8 mouse cellular contexts compared by ENCODE assay signal in the genomic region with DNA sequence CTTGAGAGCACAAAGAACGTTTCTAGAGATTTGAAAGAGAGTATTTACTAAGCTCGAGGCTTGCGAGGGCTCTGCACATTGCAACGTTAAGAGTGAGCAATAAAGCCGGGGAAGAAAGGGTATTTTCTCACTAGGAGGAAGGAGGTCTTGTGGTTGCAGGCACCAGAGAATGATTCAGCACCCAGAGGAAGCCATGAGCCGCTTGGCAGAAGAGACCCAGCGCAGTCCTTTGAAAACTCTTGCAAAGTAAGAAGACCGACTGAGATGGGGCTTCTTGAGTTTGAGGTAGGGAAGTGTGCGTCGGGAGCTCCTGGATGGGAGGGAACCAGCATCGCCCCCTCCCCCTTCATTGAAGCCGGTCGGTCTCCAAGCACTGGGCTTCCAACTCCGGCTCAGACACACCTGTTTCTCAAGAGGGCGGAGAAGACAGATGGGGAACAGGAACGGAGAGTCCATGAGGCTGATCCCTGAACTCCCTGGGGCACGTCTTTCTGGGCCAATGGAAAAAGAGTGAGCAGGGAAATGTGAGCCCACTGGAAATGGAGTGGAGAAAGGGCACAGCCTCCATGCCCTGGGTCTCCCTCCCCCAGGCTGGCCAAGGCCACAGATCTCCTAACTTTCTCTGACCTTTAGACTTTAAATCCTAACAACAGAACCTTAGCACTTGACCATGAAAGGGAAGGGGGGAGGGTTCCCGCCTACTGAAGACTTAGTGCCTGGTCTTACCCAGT. TPM values are rescaled to one million over a fixed set of nuclear protein-coding genes. Genes with fewer than 3 reads are reported as not detected.
A peak's percentile ranks its signal among the peaks of the same experiment; 100 is the strongest.
DNase-seq lines count a peak whose midpoint lies in the region; ATAC-seq lines count a peak whose summit lies in the region.
"Had no signal": no experiment of that assay in that cellular context is flagged by ENCODE, and none has a peak within 500 bp of the region (broad histone marks: within the 10 kb centered on the region; RNA-seq: fewer than 3 reads in every experiment).

No protein-coding gene starts in this region.

- H3K4me3 ChIP-seq in liver, embryonic 11.5 days (ENCODE audit: low read depth, low read length): peak overlapping the region; percentile 16
- peak overlapping the region; percentile 12; the same call in 1 of the 2 replicates for H3K4me3 ChIP-seq in embryonic facial prominence, embryonic 15.5 days (replicated peaks)
- H3K4me3 ChIP-seq in limb, embryonic 15.5 days: no peak overlapping the region

- H3K27me3 ChIP-seq in liver, embryonic 11.5 days (replicated peaks; ENCODE audit: control insufficient read depth, insufficient read depth, low read length): no peaks in the 10 kb centered on the region
- no peaks in the 10 kb centered on the region for H3K27me3 ChIP-seq in embryonic facial prominence, embryonic 15.5 days
- no peaks in the 10 kb centered on the region for H3K27me3 ChIP-seq in limb, embryonic 15.5 days

- peak overlapping the region; percentile 42 for H3K4me2 ChIP-seq in liver, embryonic 11.5 days
- peak overlapping the region; percentile 30 for H3K4me2 ChIP-seq in embryonic facial prominence, embryonic 15.5 days (replicated peaks)
- H3K4me2 ChIP-seq in limb, embryonic 15.5 days: peak overlapping the region; percentile 27

- H3K4me1 ChIP-seq in liver, embryonic 11.5 days (replicated peaks; ENCODE audit: control insufficient read depth, insufficient read depth, low read length): peaks cover 30% of the 10 kb centered on the region
- H3K4me1 ChIP-seq in embryonic facial prominence, embryonic 15.5 days: peaks cover 44% of the 10 kb centered on the region
- peaks cover 39% of the 10 kb centered on the region for H3K4me1 ChIP-seq in limb, embryonic 15.5 days

- H3K27ac ChIP-seq in liver, embryonic 11.5 days (ENCODE audit: low read depth, low read length): no peak overlapping the region
- peak overlapping the region; percentile 44; the same call in 1 of the 2 replicates for H3K27ac ChIP-seq in embryonic facial prominence, embryonic 15.5 days (replicated peaks)
- H3K27ac ChIP-seq in limb, embryonic 15.5 days: no peak overlapping the region

- no peak for DNase-seq in liver, embryonic 11.5 days (ENCODE audit: low spot score)
- DNase-seq in liver: no peak
- DNase-seq in yolk sac, embryonic 10.5 days (ENCODE audit: low spot score): peak; percentile 50
- DNase-seq in adrenal gland, postnatal 10 days: no peak
- no peak for DNase-seq in frontal cortex, adult 2 months (ENCODE audit: extremely low spot score in 1 of 2, low spot score in 1 of 2)

- peak overlapping the region; percentile 7 for H3K9ac ChIP-seq in liver, embryonic 11.5 days (ENCODE audit: low read depth, low read length)
- no peak overlapping the region for H3K9ac ChIP-seq in embryonic facial prominence, embryonic 15.5 days
- H3K9ac ChIP-seq in limb, embryonic 15.5 days: no peak overlapping the region

- no peak for ATAC-seq in liver, embryonic 11.5 days (replicated peaks; ENCODE audit: low FRiP score)
- no peak for ATAC-seq in embryonic facial prominence, embryonic 15.5 days (ENCODE audit: insufficient number of reproducible peaks, low FRiP score, low TSS enrichment, low read depth)
- no peak for ATAC-seq in limb, embryonic 15.5 days (ENCODE audit: insufficient number of reproducible peaks, low FRiP score, low TSS enrichment, low read depth)

- WGBS in liver, embryonic 11.5 days: 13% methylated on average over 18 of the region's 18 CpGs
- 13% methylated on average over 18 of the region's 18 CpGs for WGBS in embryonic facial prominence, embryonic 15.5 days
- 8% methylated on average over 18 of the region's 18 CpGs for WGBS in limb, embryonic 15.5 days

- no peaks in the 10 kb centered on the region for H3K9me3 ChIP-seq in liver, embryonic 11.5 days (ENCODE audit: control insufficient read depth, low read length)
- no peaks in the 10 kb centered on the region for H3K9me3 ChIP-seq in embryonic facial prominence, embryonic 15.5 days (replicated peaks)
- no peaks in the 10 kb centered on the region for H3K9me3 ChIP-seq in limb, embryonic 15.5 days

- no peaks in the 10 kb centered on the region for H3K36me3 ChIP-seq in liver, embryonic 11.5 days (ENCODE audit: control insufficient read depth, insufficient read depth, low read length)
- no peaks in the 10 kb centered on the region for H3K36me3 ChIP-seq in embryonic facial prominence, embryonic 15.5 days
- H3K36me3 ChIP-seq in limb, embryonic 15.5 days: no peaks in the 10 kb centered on the region

RNA-seq across cellular contexts. Expression of a gene that starts 2.6 kb away (rescaled TPM):
- 73.3 and 80.5 TPM in 2 replicates for polyA plus RNA-seq in liver, embryonic 11.5 days (2014; fragmentation: Nextera tagmentation; extraction: Ambion mirVana)
- 68.9 and 71.3 TPM in 2 replicates for polyA plus RNA-seq in embryonic facial prominence, embryonic 15.5 days (2015; fragmentation: Nextera tagmentation; extraction: Ambion mirVana)
- 74.7 and 79.4 TPM in 2 replicates for polyA plus RNA-seq in limb, embryonic 15.5 days (2015; fragmentation: Nextera tagmentation; extraction: Ambion mirVana)
- 10 to 100 TPM; 29.4 to 29.9 TPM for total RNA-seq in adrenal gland, postnatal 10 days (2021)
- 19.0 and 20.7 TPM in 2 replicates for polyA plus RNA-seq in frontal cortex, adult 2 months (2012; rRNA removed)

RNA-seq across cellular contexts. Expression of a gene that starts 4.5 kb away (rescaled TPM):
- 5.1 and 6.8 TPM in 2 replicates for polyA plus RNA-seq in liver, embryonic 11.5 days (2014; fragmentation: Nextera tagmentation; extraction: Ambion mirVana)
- 17.3 and 17.8 TPM in 2 replicates for polyA plus RNA-seq in embryonic facial prominence, embryonic 15.5 days (2015; fragmentation: Nextera tagmentation; extraction: Ambion mirVana)
- polyA plus RNA-seq in limb, embryonic 15.5 days (2015; fragmentation: Nextera tagmentation; extraction: Ambion mirVana): 11.5 and 15.4 TPM in 2 replicates
- 10 to 100 TPM in 1 of 2 experiments, 1 to 10 TPM in 1; 9.5 to 15.8 TPM for total RNA-seq in adrenal gland, postnatal 10 days (2021)
- 2.0 and 2.2 TPM in 2 replicates for polyA plus RNA-seq in frontal cortex, adult 2 months (2012; rRNA removed)

RNA-seq across cellular contexts. Expression of a gene that starts 18.6 kb away (rescaled TPM):
- polyA plus RNA-seq in liver, embryonic 11.5 days (2014; fragmentation: Nextera tagmentation; extraction: Ambion mirVana): 172 and 182 TPM in 2 replicates
- 138 and 141 TPM in 2 replicates for polyA plus RNA-seq in embryonic facial prominence, embryonic 15.5 days (2015; fragmentation: Nextera tagmentation; extraction: Ambion mirVana)
- polyA plus RNA-seq in limb, embryonic 15.5 days (2015; fragmentation: Nextera tagmentation; extraction: Ambion mirVana): 131 and 134 TPM in 2 replicates
- total RNA-seq in adrenal gland, postnatal 10 days (2021): 10 to 100 TPM; 39.2 to 40.3 TPM
- 35.5 and 40.4 TPM in 2 replicates for polyA plus RNA-seq in frontal cortex, adult 2 months (2012; rRNA removed)

RNA-seq across cellular contexts. Expression of a gene that starts 39.3 kb away (rescaled TPM):
- 0.16 and 0.21 TPM in 2 replicates for polyA plus RNA-seq in liver, embryonic 11.5 days (2014; fragmentation: Nextera tagmentation; extraction: Ambion mirVana)
- 4.4 and 4.9 TPM in 2 replicates for polyA plus RNA-seq in embryonic facial prominence, embryonic 15.5 days (2015; fragmentation: Nextera tagmentation; extraction: Ambion mirVana)
- 1.1 and 1.7 TPM in 2 replicates for polyA plus RNA-seq in limb, embryonic 15.5 days (2015; fragmentation: Nextera tagmentation; extraction: Ambion mirVana)
- under 1 TPM; 0.24 to 0.27 TPM for total RNA-seq in adrenal gland, postnatal 10 days (2021)
- polyA plus RNA-seq in frontal cortex, adult 2 months (2012; rRNA removed): 6.9 and 11.6 TPM in 2 replicates
- total RNA-seq: neutrophil, adult 5-6 weeks had no signal

RNA-seq across cellular contexts. Expression of a gene that starts 45.7 kb away (rescaled TPM):
- 58.2 and 63.3 TPM in 2 replicates for polyA plus RNA-seq in liver, embryonic 11.5 days (2014; fragmentation: Nextera tagmentation; extraction: Ambion mirVana)
- polyA plus RNA-seq in embryonic facial prominence, embryonic 15.5 days (2015; fragmentation: Nextera tagmentation; extraction: Ambion mirVana): 29.2 and 30.9 TPM in 2 replicates
- 31.0 and 33.5 TPM in 2 replicates for polyA plus RNA-seq in limb, embryonic 15.5 days (2015; fragmentation: Nextera tagmentation; extraction: Ambion mirVana)
- 10 to 100 TPM; 20.4 to 25.4 TPM for total RNA-seq in adrenal gland, postnatal 10 days (2021)
- 58.0 and 71.4 TPM in 2 replicates for polyA plus RNA-seq in frontal cortex, adult 2 months (2012; rRNA removed)
